Mouse (Mus musculus) kidney, embryonic 15.5 days (tissue): ENCODE measurements around the gene Rilp. TPM values are rescaled to one million over a fixed set of nuclear protein-coding genes. Genes with fewer than 3 reads are reported as not detected.

Source experiments
- ATAC-seq: fragments of 200-750 bp; cut with Nextera tagmentation; replicated peaks from 2 replicates; pipeline ENCODE4 v1.8.0; 2017; ENCODE audit warnings: moderate TSS enrichment; ENCODE audit not compliant: low FRiP score
- H3K27ac ChIP-seq: fragments of 300-500 bp; sonication (generic); 2 replicates; pipeline ENCODE4 v1.5.1; 2015; ENCODE audit warnings: mild to moderate bottlenecking, inconsistent platforms
- H3K27me3 ChIP-seq: fragments of 300-500 bp; sonication (generic); 2 replicates; pipeline ENCODE4 v1.6.1; 2015; ENCODE audit warnings: inconsistent platforms
- H3K36me3 ChIP-seq: fragments of 300-500 bp; sonication (generic); 2 replicates; pipeline ENCODE4 v1.6.1; 2015; ENCODE audit warnings: inconsistent platforms
- H3K4me1 ChIP-seq: fragments of 300-500 bp; sonication (generic); 2 replicates; pipeline ENCODE4 v1.6.1; 2015; ENCODE audit warnings: inconsistent platforms
- H3K4me2 ChIP-seq: fragments of 300-500 bp; sonication (generic); 2 replicates; pipeline ENCODE4 v1.6.1; 2015; ENCODE audit warnings: moderate library complexity, mild to moderate bottlenecking, inconsistent platforms
- H3K4me3 ChIP-seq: fragments of 300-500 bp; sonication (generic); replicated peaks from 2 replicates; pipeline ENCODE4 v1.5.1; 2015; ENCODE audit warnings: mild to moderate bottlenecking, inconsistent platforms
- H3K9ac ChIP-seq: fragments of 300-500 bp; sonication (generic); 2 replicates; pipeline ENCODE4 v1.6.1; 2015; ENCODE audit warnings: mild to moderate bottlenecking, inconsistent platforms
- H3K9me3 ChIP-seq: fragments of 300-500 bp; sonication (generic); replicated peaks from 2 replicates; pipeline ENCODE4 v1.6.1; 2016; ENCODE audit warnings: inconsistent platforms
- WGBS: fragments of 180-500 bp; shearing (Covaris S2); methylation state at CpG from one replicate; pipeline ENCODE4 v1.1.7; 2015; ENCODE audit warnings: mixed read lengths; 5-methylcytosine and 5-hydroxymethylcytosine counted together
- polyA plus RNA-seq: library from polyadenylated mRNA; unstranded; fragments of >200 nt; fragmentation: Nextera tagmentation; extraction: Ambion mirVana; gene quantifications from 2 replicates; pipeline ENCODE4 v1.2.1, GENCODE M21; 2015

Gene Rilp
- polyA plus RNA-seq, 1 experiment from 2014 or later, result 1.3 TPM

DNA sequence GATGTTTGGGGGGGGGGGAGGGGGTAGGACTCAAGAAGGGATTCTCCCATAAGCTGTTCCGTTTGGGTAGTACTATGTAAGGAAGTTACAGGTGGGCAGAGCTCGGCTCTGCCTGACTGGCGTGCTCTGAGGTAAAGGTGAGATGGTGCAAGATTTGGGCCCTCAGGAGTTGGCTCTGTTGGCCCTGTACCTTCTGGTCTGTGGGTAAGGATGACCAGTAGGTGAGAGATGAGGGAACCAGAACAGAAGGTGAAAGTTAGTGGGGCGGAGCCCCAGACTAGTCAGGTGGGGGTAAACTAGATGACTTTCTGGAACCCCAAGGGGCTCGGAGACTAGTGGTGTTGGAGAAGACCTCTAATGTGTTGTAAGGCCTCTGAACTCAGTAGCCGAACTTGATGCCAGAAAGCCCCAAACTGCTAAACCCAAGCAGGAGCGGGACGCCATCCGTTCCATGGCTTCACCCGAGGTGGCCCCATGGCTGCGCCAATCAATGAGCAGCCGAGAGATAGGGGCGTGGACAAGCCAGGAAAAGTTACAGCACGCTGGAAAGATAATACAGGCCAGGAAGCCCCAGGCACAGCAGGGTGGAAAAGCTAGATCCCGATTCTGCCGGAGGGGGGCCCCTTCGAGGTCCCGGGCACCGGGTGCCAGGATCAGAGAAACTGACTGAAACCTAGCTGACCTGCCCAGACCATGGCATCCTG, 42.2 kb upstream of the Rilp start:
- Histone ChIP-seq H3K27ac (peak overlapping the region; percentile 23), H3K4me1 (peaks cover 27% of the 10 kb centered on the region), H3K36me3 (peaks cover 21% of the 10 kb centered on the region), H3K4me2 (peak overlapping the region; percentile 88), H3K27me3 (no peaks in the 10 kb centered on the region), H3K9me3 (no peaks in the 10 kb centered on the region), H3K4me3 (peak overlapping the region; percentile 55), H3K9ac (peak overlapping the region; percentile 59)
- WGBS, result 16% methylated on average over 19 of the region's 19 CpGs
- peak; percentile 85 for ATAC-seq

DNA sequence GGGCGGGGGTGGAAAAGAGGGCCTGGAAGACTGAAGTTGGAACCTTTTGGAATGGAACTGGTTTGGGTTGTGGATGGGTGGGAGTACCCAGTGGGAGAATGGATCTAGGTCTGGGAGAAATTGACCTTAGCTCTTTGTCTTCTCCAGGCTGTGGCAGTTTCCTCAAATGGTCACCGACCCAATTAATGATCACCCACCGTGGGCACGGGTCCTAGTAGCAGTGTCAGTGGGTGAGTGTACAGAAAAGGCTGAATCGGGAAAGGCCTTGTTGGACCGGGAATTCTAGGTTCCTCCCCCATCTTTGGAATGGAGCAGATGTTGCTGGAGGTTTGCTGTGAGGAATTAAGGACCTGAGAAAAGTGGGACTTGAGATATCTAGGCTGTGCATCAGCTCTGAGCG, 41.5 kb upstream of the Rilp start:
- H3K9me3 ChIP-seq, result no peaks in the 10 kb centered on the region
- H3K4me3 ChIP-seq, result peak overlapping the region; percentile 55
- ATAC-seq, result no peak; the same call in 1 of the 2 replicates
- peaks cover 21% of the 10 kb centered on the region for H3K36me3 ChIP-seq
- peak overlapping the region; percentile 59 for H3K9ac ChIP-seq
- no peaks in the 10 kb centered on the region for H3K27me3 ChIP-seq
- 60% methylated on average over 7 of the region's 7 CpGs for WGBS
- peaks cover 19% of the 10 kb centered on the region for H3K4me1 ChIP-seq
- peak overlapping the region; percentile 23; the same call in 1 of the 2 replicates for H3K27ac ChIP-seq
- H3K4me2 ChIP-seq, result peak overlapping the region; percentile 88

DNA sequence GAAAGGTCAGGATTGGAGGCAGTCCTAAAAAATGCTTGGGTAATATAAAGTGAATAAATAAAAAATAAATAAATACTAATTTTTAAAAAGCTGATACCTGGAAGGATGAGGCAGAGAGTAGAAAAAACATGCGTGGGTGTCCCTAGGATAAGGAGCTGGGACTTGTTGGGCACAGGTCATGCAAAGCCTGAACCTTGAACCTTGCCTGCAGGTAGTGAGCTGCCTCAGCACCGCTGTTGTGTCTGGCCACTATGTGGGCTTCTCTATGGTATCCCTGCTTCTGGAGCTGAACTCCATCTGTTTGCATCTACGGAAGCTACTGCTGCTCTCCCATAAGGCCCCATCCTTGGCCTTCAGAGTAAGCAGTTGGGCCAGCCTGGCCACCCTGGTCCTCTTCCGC, 40.6 kb upstream of the Rilp start:
- H3K27ac ChIP-seq, result no peak overlapping the region
- no peaks in the 10 kb centered on the region for H3K27me3 ChIP-seq
- no peak for ATAC-seq
- H3K4me2 ChIP-seq, result no peak overlapping the region
- H3K4me1 ChIP-seq, result peaks cover 14% of the 10 kb centered on the region
- peaks cover 20% of the 10 kb centered on the region for H3K36me3 ChIP-seq
- no peak overlapping the region for H3K9ac ChIP-seq
- no peak overlapping the region for H3K4me3 ChIP-seq
- 88% methylated on average over 4 of the region's 4 CpGs for WGBS
- no peaks in the 10 kb centered on the region for H3K9me3 ChIP-seq

DNA sequence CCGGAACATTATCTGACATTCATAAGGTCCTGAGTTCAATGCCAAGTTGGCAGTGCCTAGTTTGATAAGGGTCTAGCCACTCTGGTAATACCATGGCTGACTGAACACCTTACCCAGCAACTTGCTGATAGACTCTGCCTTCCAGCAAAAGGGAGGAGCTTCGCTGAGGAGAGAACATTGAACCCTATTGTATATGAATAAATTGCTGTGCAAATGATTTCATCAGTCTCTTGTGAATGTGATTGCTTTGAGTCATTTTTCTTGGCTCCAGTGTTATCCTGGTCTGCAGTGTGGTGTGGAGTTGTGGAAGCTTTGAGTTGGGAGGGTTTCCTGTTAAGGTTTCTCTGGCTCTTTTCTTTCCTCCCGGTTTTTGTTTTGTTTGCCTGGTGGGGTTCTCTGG, 39.2 kb upstream of the Rilp start:
- no peak overlapping the region for H3K4me2 ChIP-seq
- 80% methylated on average over 3 of the region's 3 CpGs for WGBS
- H3K4me3 ChIP-seq, result no peak overlapping the region
- H3K27me3 ChIP-seq, result no peaks in the 10 kb centered on the region
- H3K27ac ChIP-seq, result no peak overlapping the region
- H3K9ac ChIP-seq, result no peak overlapping the region
- H3K9me3 ChIP-seq, result no peaks in the 10 kb centered on the region
- no peak for ATAC-seq
- peaks cover 14% of the 10 kb centered on the region for H3K4me1 ChIP-seq
- peaks cover 7% of the 10 kb centered on the region for H3K36me3 ChIP-seq

DNA sequence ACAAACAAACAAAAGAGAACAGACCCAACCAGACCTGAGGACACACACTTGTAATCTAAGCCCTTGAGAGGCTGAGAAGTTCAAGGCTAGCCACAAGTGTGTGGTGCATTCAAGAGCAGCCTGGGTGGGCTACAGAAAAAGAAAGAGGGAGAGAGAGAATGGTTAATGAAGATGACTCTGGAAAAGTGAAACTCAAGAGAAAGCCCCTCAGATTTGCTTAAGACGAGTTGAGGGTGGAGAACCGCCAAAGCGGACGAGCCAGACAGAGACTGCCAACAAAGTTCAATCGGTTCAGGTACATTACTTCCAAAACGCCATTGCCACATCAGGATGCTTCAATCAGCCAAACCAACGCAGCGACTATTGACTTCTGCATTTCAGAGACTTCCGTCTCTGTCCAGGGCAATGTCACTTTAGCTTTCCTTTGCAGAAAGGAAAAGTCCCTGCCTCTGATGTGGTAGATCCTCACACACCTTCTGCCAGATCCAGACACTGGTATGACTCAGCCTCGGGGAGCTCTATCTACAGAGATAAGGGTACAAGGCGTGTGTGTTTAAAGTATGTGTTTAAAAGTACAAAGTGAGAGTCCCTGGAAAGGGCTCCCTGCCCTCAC, 37.3 kb upstream of the Rilp start:
- 82% methylated on average over 11 of the region's 11 CpGs for WGBS
- no peaks in the 10 kb centered on the region for H3K9me3 ChIP-seq
- H3K4me3 ChIP-seq, result no peak overlapping the region
- peaks cover 4% of the 10 kb centered on the region; the same call in 1 of the 2 replicates for H3K27me3 ChIP-seq
- ATAC-seq, result no peak
- no peak overlapping the region for H3K27ac ChIP-seq
- peaks cover 12% of the 10 kb centered on the region for H3K4me1 ChIP-seq
- no peak overlapping the region for H3K4me2 ChIP-seq
- H3K9ac ChIP-seq, result no peak overlapping the region
- H3K36me3 ChIP-seq, result no peaks in the 10 kb centered on the region

DNA sequence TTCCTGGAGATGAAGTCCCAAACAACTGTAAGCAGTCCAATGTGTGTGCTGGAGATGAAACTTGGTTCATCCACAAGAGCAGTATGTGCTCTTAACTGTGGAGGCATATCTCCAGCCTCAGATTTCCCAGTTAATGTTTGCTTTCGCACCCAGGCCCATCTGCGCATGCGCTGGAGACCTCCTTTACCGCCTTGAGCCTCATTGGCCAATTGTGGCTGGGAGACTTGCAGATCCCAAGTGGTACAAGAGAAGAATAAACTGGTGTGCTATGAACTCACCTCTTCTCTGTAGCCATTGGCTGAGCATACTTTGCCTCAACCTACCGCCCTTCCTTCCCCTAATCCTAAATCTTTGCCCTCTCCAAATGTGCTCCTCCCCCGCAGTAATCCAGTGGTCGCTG, 36.5 kb upstream of the Rilp start:
- H3K9me3 ChIP-seq, result no peaks in the 10 kb centered on the region
- H3K9ac ChIP-seq, result no peak overlapping the region
- H3K27me3 ChIP-seq, result peaks cover 4% of the 10 kb centered on the region; the same call in 1 of the 2 replicates
- no peaks in the 10 kb centered on the region for H3K36me3 ChIP-seq
- H3K27ac ChIP-seq, result no peak overlapping the region
- H3K4me2 ChIP-seq, result no peak overlapping the region
- H3K4me3 ChIP-seq, result no peak overlapping the region
- H3K4me1 ChIP-seq, result peaks cover 4% of the 10 kb centered on the region
- 66% methylated on average over 7 of the region's 7 CpGs for WGBS
- no peak for ATAC-seq

DNA sequence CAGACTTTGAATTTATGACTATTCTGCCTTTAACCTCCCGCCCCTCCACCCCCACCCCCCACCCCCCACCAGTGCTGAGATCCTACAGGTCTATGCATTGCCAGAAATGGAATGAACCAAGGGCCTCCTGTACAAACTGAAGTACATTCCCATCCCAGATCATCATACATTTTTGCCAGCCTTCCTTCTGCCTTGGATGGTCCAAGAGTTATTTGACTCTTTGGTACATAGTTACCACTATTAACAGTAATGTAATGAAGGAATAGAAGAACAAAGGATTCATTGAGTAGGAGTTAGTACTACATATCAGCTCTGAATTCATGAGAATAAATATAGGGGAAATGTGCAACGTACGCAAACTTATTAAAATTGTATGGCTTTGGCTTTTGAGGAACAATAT, 23.7 kb upstream of the Rilp start:
- Histone ChIP-seq H3K36me3 (peaks cover 31% of the 10 kb centered on the region), H3K4me3 (peak overlapping the region; percentile 85), H3K9ac (no peak overlapping the region), H3K27me3 (peaks cover 4% of the 10 kb centered on the region; the same call in 1 of the 2 replicates), H3K9me3 (no peaks in the 10 kb centered on the region), H3K4me2 (peak overlapping the region; percentile 86), H3K27ac (no peak overlapping the region), H3K4me1 (peaks cover 11% of the 10 kb centered on the region)
- WGBS, result 21% methylated on average over 3 of the region's 3 CpGs
- ATAC-seq, result peak; percentile 42

DNA sequence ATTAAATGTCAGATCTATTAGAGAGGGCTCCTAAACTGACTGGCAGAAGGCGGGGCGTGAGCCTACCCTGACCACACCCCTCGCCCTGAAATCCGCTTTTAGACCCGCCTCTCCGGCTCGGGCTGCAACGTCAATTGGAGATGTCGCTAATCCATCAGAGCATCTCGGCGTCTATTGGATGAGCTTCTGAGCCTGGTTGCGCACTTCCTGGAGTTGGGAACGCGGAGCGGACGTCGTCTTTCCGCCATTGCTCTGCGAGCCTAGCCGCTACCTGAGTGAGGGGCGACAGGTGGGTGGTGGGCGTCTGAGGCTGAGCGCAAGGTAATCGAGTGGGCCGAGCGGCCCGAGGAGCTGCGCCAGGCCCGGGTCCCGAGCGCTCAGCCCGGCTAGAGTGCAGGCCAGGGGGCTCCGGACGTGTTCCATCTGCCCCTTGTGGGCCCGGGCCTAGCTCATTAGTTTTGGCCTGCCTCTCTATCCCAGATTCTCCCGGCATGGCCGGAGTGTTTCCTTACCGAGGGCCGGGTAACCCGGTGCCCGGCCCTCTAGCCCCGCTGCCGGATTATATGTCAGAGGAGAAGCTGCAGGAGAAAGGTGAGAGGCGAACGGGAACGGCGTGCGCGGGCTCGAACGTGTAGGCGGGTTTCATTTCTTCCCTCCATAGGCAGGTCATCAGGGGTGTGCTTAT, 23.2 kb upstream of the Rilp start, which contains the start of gene Prpf8:
Gene Prpf8, plus strand, starts transcription at position 216 of the 685 bp plus-strand sequence.
- H3K4me3 ChIP-seq, result peak within 1 kb of the TSS; percentile 85
- H3K4me1 ChIP-seq, result peaks cover 11% of the 10 kb centered on the region
- H3K27ac ChIP-seq, result peak within 1 kb of the TSS; percentile 65
- peak within 1 kb of the TSS; percentile 86 for H3K4me2 ChIP-seq
- peak; percentile 100 for ATAC-seq
- under 1% methylated on average over 52 of the region's 52 CpGs for WGBS
- H3K9me3 ChIP-seq, result no peaks in the 10 kb centered on the region
- peak within 1 kb of the TSS; percentile 94 for H3K9ac ChIP-seq
- H3K36me3 ChIP-seq, result peaks cover 37% of the 10 kb centered on the region
- H3K27me3 ChIP-seq, result peaks cover 4% of the 10 kb centered on the region; the same call in 1 of the 2 replicates

DNA sequence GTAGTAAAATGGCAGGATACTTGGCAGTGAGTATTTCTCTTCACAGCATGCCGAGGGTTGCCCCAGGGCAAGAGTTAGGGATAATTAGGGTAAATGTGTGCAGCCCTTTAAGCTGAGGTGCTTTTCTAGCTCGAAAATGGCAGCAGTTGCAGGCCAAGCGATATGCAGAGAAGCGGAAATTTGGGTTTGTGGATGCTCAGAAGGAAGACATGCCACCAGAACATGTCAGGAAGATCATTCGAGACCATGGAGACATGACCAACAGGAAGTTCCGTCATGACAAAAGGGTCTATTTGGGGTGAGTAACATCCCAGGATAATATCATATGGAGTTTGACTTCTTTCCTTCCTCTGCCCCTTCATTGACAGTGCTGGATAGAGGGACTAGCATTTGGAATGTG, 22.4 kb upstream of the Rilp start:
- Histone ChIP-seq H3K9me3 (no peaks in the 10 kb centered on the region), H3K27ac (peak overlapping the region; percentile 65; the same call in 1 of the 2 replicates), H3K27me3 (peaks cover 4% of the 10 kb centered on the region; the same call in 1 of the 2 replicates), H3K4me2 (peak overlapping the region; percentile 86), H3K36me3 (peaks cover 45% of the 10 kb centered on the region), H3K4me3 (peak overlapping the region; percentile 85), H3K9ac (peak overlapping the region; percentile 94), H3K4me1 (peaks cover 11% of the 10 kb centered on the region)
- ATAC-seq, result no peak
- 40% methylated on average over 6 of the region's 6 CpGs for WGBS

DNA sequence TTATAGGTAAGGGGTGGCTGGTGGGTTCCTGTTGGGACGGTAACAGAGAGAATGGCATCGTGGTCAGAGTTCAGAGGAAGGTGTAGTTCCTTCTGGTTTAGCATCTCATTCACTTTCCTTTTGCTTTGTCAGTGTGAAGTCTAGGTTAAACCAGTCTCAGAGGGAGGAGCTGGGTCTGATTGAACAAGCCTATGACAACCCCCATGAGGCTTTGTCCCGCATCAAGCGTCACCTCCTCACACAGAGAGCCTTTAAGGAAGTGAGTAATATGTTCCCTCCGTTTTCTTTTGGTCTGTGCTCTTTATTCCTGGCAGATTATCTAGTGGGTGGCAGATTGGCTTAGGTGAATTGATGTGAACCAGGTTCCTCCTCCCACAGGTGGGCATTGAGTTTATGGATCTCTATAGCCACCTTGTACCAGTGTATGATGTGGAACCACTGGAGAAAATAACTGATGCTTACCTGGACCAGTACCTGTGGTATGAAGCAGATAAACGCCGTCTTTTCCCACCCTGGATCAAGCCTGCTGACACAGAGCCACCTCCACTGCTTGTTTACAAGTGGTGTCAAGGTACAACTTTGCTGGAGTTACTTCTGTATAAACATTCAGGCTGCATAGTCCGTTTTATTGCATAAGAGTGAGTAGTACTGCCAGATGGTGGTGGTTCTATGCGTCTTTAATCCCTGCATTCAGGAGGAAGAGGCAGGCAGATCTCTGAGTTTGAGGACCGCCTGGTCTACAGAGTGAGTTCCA, 15.4 kb upstream of the Rilp start:
- WGBS, result 93% methylated on average over 10 of the region's 10 CpGs
- H3K9me3 ChIP-seq, result no peaks in the 10 kb centered on the region
- no peaks in the 10 kb centered on the region for H3K27me3 ChIP-seq
- peaks cover 100% of the 10 kb centered on the region for H3K36me3 ChIP-seq
- H3K4me1 ChIP-seq, result no peaks in the 10 kb centered on the region
- H3K4me2 ChIP-seq, result no peak overlapping the region
- H3K4me3 ChIP-seq, result no peak overlapping the region
- H3K27ac ChIP-seq, result no peak overlapping the region
- no peak for ATAC-seq
- no peak overlapping the region for H3K9ac ChIP-seq

DNA sequence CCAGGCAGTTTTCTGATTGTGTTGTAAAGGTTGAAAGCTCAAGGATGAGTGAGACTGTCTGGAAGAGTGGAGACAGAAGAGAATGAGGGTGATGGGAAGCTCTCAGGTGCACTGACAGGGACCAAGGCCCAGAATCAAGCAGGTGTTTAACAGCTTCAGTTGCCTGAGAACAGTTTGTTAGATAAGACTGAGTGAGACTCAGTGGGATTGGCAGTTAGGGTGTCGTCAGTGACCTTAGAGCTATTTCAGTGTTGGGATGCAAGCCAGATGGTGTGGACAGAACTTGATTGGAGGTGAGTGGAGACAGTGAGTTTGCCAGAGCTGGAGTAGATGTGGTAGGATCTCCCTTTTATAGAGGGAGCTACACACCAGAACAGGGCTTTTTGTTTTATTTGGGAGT, 11.8 kb upstream of the Rilp start:
- Histone ChIP-seq H3K9me3 (no peaks in the 10 kb centered on the region), H3K36me3 (peaks cover 100% of the 10 kb centered on the region), H3K27me3 (no peaks in the 10 kb centered on the region), H3K4me2 (no peak overlapping the region), H3K27ac (no peak overlapping the region), H3K4me1 (no peaks in the 10 kb centered on the region), H3K9ac (no peak overlapping the region), H3K4me3 (no peak overlapping the region)
- no peak for ATAC-seq
- 86% methylated on average over 1 of the region's 1 CpGs for WGBS
